7 mouse cellular contexts compared by ENCODE assay signal in genomic region chr12:36670915-36671579, GRCm38 (mm10).
DNase-seq lines count a peak whose midpoint lies in the region; ATAC-seq lines count a peak whose summit lies in the region.

No protein-coding gene starts in this region.

- peak; percentile 18 to 45 for DNase-seq in left cerebral cortex, postnatal 25 days (ENCODE audit: low spot score in 2 of 2)
- DNase-seq in left cerebral cortex, adult 8-10 months (ENCODE audit: low spot score in 2 of 2), result no peak
- peak; percentile 56 for DNase-seq in adipocyte (ENCODE audit: low spot score)
- no peak for DNase-seq in spleen, adult 18-20 months
- DNase-seq in ovary, postnatal 36 days (ENCODE audit: low spot score), result no peak

- intact Hi-C loops in left cerebral cortex, postnatal 25 days (cut with DNase I), result loop anchor here (5.0 kb wide), 1 partner anchor 774 kb away; no protein-coding TSS in a partner anchor

- peak; percentile 42 to 56; a peak in 1 of 4 replicates for ATAC-seq in hematopoietic stem cell, adult 5-6 weeks (replicated peaks in 1 of 2; ENCODE audit: insufficient read depth in 1 of 2, low FRiP score in 2 of 2, low TSS enrichment in 1 of 2, low read depth in 1 of 2, poor library complexity in 2 of 2, severe bottlenecking in 2 of 2)
- peak; percentile 68; the same call in 1 of the 2 replicates for ATAC-seq in megakaryocyte-erythroid progenitor cell, adult 5-6 weeks (replicated peaks; ENCODE audit: low FRiP score, low TSS enrichment, poor library complexity, severe bottlenecking)

Comparison
In these comparisons a context has a peak if more than half of its experiments do, and no peak if none do; other contexts are left out.
1. DNase-seq: peak in left cerebral cortex, postnatal 25 days (2 of 2) and adipocyte (single experiment); none in left cerebral cortex, adult 8-10 months (0 of 2), spleen, adult 18-20 months (0 of 2) and ovary, postnatal 36 days (single experiment).